Mouse (Mus musculus) lung, postnatal 0 days (tissue): ENCODE data around the gene E030030I06Rik. TPM values are rescaled to one million over a fixed set of nuclear protein-coding genes. Genes with fewer than 3 reads are reported as not detected.
A peak's percentile ranks its signal among the peaks of the same experiment; 100 is the strongest.
"Not testable (repeated sequence)": the region's sequence is repeated elsewhere in the genome, so short reads cannot be mapped to it uniquely, and the experiment has no call there.

ENCODE experiments used
- ATAC-seq: fragments of 200-750 bp; cut with Nextera tagmentation; 2 replicates; pipeline ENCODE4 v1.8.0; 2017; ENCODE audit warnings: moderate library complexity
- DNase-seq: peaks from one replicate; pipeline ENCODE4 v3.0.0-alpha.2; 2016; ENCODE audit warnings: low spot score
- H3K27ac ChIP-seq: fragments of 300-500 bp; sonication (generic); 2 replicates; pipeline ENCODE4 v1.5.1; 2014; ENCODE audit warnings: antibody characterized with exemption, mild to moderate bottlenecking, low read length, mixed read lengths
- H3K27me3 ChIP-seq: fragments of 300-500 bp; sonication (generic); replicated peaks from 2 replicates; pipeline ENCODE4 v1.6.1; 2014; ENCODE audit warnings: low read length, mixed read lengths; ENCODE audit not compliant: insufficient read depth
- H3K36me3 ChIP-seq: fragments of 300-500 bp; sonication (generic); 2 replicates; pipeline ENCODE4 v1.6.1; 2014; ENCODE audit warnings: low read length, mixed read lengths; ENCODE audit not compliant: insufficient read depth
- H3K4me1 ChIP-seq: fragments of 300-500 bp; sonication (generic); 2 replicates; pipeline ENCODE4 v1.6.1; 2014; ENCODE audit warnings: antibody characterized with exemption, low read depth, low read length, mixed read lengths; ENCODE audit not compliant: insufficient read depth
- H3K4me2 ChIP-seq: fragments of 300-500 bp; sonication (generic); replicated peaks from 2 replicates; pipeline ENCODE4 v1.6.1; 2014; ENCODE audit warnings: low read depth, mild to moderate bottlenecking, low read length, moderate library complexity, mixed read lengths
- H3K4me3 ChIP-seq: fragments of 300-500 bp; sonication (generic); 2 replicates; pipeline ENCODE4 v1.5.1; 2014; ENCODE audit warnings: low read depth, low read length
- H3K9ac ChIP-seq: fragments of 300-500 bp; sonication (generic); replicated peaks from 2 replicates; pipeline ENCODE4 v1.6.1; 2014; ENCODE audit warnings: low read depth, mild to moderate bottlenecking
- H3K9me3 ChIP-seq: fragments of 300-500 bp; sonication (generic); 2 replicates; pipeline ENCODE4 v1.6.1; 2016; ENCODE audit warnings: low read length, mixed read lengths
- CTCF ChIP-seq: IDR thresholded peaks from 2 replicates; pipeline ENCODE4 v1.5.1; 2016; ENCODE audit warnings: antibody characterized with exemption, mild to moderate bottlenecking
- EP300 ChIP-seq: IDR thresholded peaks from 2 replicates; pipeline ENCODE4 v1.6.1; 2016; ENCODE audit warnings: antibody characterized with exemption, mild to moderate bottlenecking, control low read depth
- WGBS: fragments of 180-500 bp; shearing (Covaris S2); extraction: QIAGEN DNeasy Blood & Tissue Kit; methylation state at CpG from one replicate; pipeline ENCODE4 v1.1.7; 2014; 5-methylcytosine and 5-hydroxymethylcytosine counted together
- polyA plus RNA-seq: library from polyadenylated mRNA; unstranded; fragments of >200 nt; fragmentation: Nextera tagmentation; extraction: Ambion mirVana; gene quantifications from 2 replicates; pipeline ENCODE4 v1.2.1, GENCODE M21; 2015

The E030030I06Rik gene
- polyA plus RNA-seq, 1 experiment from 2014 or later: 20.9 TPM

- H3K4me2 ChIP-seq: peak overlapping the region; percentile 100
- peaks cover 20% of the 10 kb centered on the region for H3K27me3 ChIP-seq
- H3K9ac ChIP-seq: 0 out of 2 replicates have a peak overlapping the region, but pooled peaks have one; percentile 72
- no peak overlapping the region for H3K27ac ChIP-seq
- 1% methylated on average over 45 of the region's 50 CpGs for WGBS
- H3K9me3 ChIP-seq: no peaks in the 10 kb centered on the region
- ATAC-seq (no peak), DNase-seq (no peak)
- no peaks in the 10 kb centered on the region for H3K36me3 ChIP-seq
- no peak for TF ChIP-seq EP300
- no peak for TF ChIP-seq CTCF
- peak overlapping the region; percentile 75 for H3K4me3 ChIP-seq
- peaks cover 4% of the 10 kb centered on the region for H3K4me1 ChIP-seq
Measured at GRCm38 (mm10) chr10:22149691-22150465, 808 bp upstream of the E030030I06Rik start.

- TF ChIP-seq EP300 (no peak), CTCF (peak; percentile 76)
- ATAC-seq (peak; percentile 95), DNase-seq (peak; percentile 89)
- peaks cover 4% of the 10 kb centered on the region for H3K4me1 ChIP-seq
- no peaks in the 10 kb centered on the region for H3K9me3 ChIP-seq
- H3K4me3 ChIP-seq: peak overlapping the region; percentile 75
- H3K27ac ChIP-seq: peak overlapping the region; percentile 75
- peaks cover 20% of the 10 kb centered on the region for H3K27me3 ChIP-seq
- no peaks in the 10 kb centered on the region for H3K36me3 ChIP-seq
- H3K4me2 ChIP-seq: peak overlapping the region; percentile 100
- H3K9ac ChIP-seq: peak overlapping the region; percentile 72
- 2% methylated on average over 49 of the region's 50 CpGs for WGBS
Measured at GRCm38 (mm10) chr10:22148441-22149072, 513 bp downstream of the E030030I06Rik start.

- Histone ChIP-seq H3K27me3 (no peaks in the 10 kb centered on the region), H3K27ac (no peak overlapping the region), H3K36me3 (no peaks in the 10 kb centered on the region), H3K4me3 (no peak overlapping the region), H3K9ac (no peak overlapping the region), H3K4me2 (no peak overlapping the region), H3K9me3 (no peaks in the 10 kb centered on the region), H3K4me1 (no peaks in the 10 kb centered on the region)
- WGBS: 77% methylated on average over 5 of the region's 5 CpGs
- ATAC-seq (no peak), DNase-seq (no peak)
- TF ChIP-seq EP300 (no peak), CTCF (no peak)
Measured at GRCm38 (mm10) chr10:22142926-22143325, 6.1 kb downstream of the E030030I06Rik start.

- not testable (repeated sequence) for H3K36me3 ChIP-seq, H3K4me3 ChIP-seq, H3K4me2 ChIP-seq, H3K4me1 ChIP-seq, H3K27ac ChIP-seq, H3K27me3 ChIP-seq, H3K9me3 ChIP-seq, H3K9ac ChIP-seq, ATAC-seq
- peak; percentile 66 for DNase-seq
- 82% methylated on average over 1 of the region's 1 CpGs for WGBS
Measured at GRCm38 (mm10) chr10:22142194-22142593, 6.9 kb downstream of the E030030I06Rik start.

GRCm38 (mm10) chr10:22140665-22141280 lies 8.3 kb downstream of the E030030I06Rik start:
- H3K9me3 ChIP-seq: no peaks in the 10 kb centered on the region
- no peak overlapping the region for H3K9ac ChIP-seq
- H3K36me3 ChIP-seq: no peaks in the 10 kb centered on the region
- H3K27me3 ChIP-seq: no peaks in the 10 kb centered on the region
- DNase-seq (peak; percentile 84), ATAC-seq (peak; percentile 70)
- peak overlapping the region; percentile 25; the same call in 1 of the 2 replicates for H3K4me3 ChIP-seq
- H3K27ac ChIP-seq: no peak overlapping the region
- no peak for TF ChIP-seq EP300
- TF ChIP-seq CTCF: peak; percentile 84
- H3K4me2 ChIP-seq: peak overlapping the region; percentile 52
- WGBS: 4% methylated on average over 17 of the region's 19 CpGs
- no peaks in the 10 kb centered on the region for H3K4me1 ChIP-seq

GRCm38 (mm10) chr10:22074531-22074930 lies 74.5 kb downstream of the E030030I06Rik start:
- H3K4me2 ChIP-seq: no peak overlapping the region
- no peaks in the 10 kb centered on the region for H3K4me1 ChIP-seq
- H3K9me3 ChIP-seq: no peaks in the 10 kb centered on the region
- no peak for ATAC-seq
- H3K4me3 ChIP-seq: no peak overlapping the region
- TF ChIP-seq EP300 (no peak), CTCF (no peak)
- H3K9ac ChIP-seq: no peak overlapping the region
- no peaks in the 10 kb centered on the region for H3K36me3 ChIP-seq
- WGBS: 76% methylated on average over 2 of the region's 2 CpGs
- no peaks in the 10 kb centered on the region for H3K27me3 ChIP-seq
- H3K27ac ChIP-seq: no peak overlapping the region
- DNase-seq: no peak
